Mouse (Mus musculus) neural tube, embryonic 10.5 days (tissue): ENCODE data around the gene Adck2.

ENCODE experiments used
- DNase-seq: peaks from one replicate; pipeline ENCODE4 v3.0.0-alpha.2; 2017; ENCODE audit warnings: low spot score; ENCODE audit errors: extremely low spot score

Gene Adck2

GRCm38 (mm10) chr6:39557723-39558261 lies 15.9 kb upstream of the Adck2 start, which contains the start of gene Dennd2a:
TSS of gene Dennd2a (minus strand) at chr6:39557867.
- DNase-seq = peak; percentile 95

DNA sequence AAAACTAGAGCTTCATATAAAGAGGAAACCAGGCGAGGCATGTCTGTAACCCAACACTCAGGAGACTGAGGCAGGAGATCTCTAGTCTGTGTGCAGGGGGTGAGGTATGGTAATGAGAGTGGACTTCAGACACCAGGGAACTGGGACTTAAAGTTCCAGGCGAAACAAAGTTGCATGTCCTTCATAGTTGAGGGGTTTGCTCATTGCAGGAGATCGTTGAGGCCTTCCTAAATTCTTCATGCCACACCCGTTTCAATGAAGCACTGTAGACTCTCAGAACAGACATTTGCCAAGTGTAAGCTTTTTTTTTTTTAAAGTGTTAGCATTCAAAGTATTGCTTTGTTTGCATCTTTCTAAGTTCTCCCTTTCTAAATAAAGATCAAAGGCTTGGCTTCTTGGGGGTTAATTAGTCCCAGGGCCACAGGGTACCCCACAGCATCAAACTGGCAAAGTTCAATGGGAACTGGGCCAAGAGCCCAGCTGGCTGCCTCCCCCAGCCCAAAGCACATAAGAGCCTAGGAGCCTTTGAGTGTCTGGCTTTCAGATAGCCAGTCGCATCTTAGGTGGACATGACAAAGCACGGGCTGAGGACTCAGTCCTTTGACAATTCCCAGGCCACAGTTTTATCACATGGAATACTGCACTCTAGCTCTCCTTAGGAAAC lies 14.3 kb upstream of the Adck2 start:
- no peak for DNase-seq

GRCm38 (mm10) chr6:39562166-39563015 lies 11.3 kb upstream of the Adck2 start:
- peak; percentile 76 for DNase-seq

DNA sequence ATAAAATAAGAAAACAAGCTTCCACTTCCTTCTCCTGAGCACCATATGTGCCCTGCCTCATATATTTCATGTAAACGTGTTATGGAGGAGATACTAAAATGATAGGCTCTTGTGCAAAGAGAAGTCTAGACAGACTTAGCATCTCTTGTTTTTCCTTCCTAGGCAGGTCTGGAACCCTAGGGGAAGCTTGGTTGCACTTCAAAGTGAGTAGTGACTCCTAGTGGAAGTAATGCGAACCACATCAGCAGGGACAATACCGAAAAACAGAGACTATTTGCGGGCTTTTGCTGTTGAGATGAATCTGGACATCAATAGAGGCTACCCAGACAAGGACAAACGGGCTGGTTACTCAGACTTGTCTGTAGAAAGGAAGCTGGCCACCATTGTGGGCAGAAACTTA lies 6.1 kb upstream of the Adck2 start:
- DNase-seq = no peak

- no peak for DNase-seq
These were observed 3.2 kb upstream of the Adck2 start for GRCm38 (mm10) chr6:39570426-39570825.

DNA sequence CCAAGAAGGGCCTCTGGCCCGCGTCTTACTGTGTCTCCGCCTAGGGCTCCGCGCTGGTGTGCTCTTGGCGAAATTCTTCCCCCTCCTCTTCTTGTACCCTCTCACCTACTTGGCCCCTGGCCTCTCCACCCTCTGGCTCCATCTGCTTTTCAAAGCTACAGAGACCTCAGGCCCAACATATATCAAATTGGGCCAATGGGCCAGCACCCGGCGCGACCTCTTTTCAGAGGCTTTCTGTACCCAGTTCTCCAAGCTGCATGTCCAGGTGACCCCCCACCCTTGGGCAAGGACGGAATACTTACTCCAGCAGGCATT lies 839 bp downstream of the Adck2 start:
- DNase-seq = no peak

DNA sequence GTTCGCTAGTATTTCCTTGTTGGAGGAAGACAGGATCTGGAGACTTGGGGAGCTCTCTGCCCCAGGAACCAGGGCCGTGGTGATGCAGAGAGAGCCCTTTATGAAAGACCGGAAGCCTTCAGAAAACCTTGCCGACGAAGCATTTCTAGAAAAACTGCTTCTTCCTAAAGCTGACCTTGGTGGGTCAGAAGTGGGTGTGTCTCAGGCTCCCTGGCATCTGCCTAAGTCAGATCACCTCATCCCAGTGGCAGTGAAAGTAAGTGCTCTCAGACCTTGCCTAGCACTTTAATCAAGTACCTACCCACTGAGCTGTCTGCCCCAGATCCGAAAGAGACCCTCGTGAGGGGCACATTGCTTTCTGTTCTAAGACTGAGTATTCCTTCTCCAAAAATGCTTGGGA lies 1.3 kb downstream of the Adck2 start:
- no peak for DNase-seq

DNA sequence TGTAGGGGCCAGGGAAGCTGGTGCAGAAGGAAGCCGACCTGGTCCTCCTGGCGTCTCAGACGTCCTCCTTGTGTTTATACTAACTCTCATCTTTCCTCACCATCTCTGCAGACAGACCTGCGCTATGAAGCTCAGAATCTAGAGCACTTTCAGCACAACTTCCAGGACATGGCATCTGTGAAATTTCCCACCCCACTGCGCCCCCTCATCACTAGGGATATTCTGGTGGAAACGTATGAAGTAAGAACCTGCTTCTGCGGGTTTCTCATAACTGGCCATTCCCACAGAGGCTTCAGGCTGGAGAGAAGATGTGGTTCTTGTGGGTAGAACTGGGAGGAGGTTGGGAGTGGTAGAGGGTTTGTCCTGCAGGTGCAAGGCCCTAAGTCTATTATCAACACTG lies 5.9 kb downstream of the Adck2 start:
- DNase-seq = no peak

DNA sequence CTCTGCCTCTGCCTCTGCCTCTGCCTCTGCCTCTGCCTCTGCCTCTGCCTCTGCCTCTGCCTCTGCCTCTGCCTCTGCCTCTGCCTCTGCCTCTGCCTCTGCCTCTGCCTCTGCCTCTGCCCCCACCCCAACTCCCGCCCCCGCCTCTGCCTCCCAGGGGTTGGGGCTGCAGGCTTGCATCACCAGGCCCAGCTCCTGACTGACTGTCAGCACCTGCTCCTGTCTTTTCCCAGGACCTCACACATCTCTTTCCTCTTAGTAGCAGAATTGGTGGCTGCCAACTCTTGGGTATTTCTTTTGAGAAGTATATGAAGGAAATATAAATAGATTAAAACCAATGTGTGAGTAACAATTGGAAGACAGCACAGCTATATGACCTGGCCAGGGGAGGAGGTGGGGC lies 6.9 kb downstream of the Adck2 start:
- no peak for DNase-seq

GRCm38 (mm10) chr6:39581087-39581784 lies 7.6 kb downstream of the Adck2 start:
- no peak for DNase-seq

- DNase-seq = no peak
These were observed 11.8 kb downstream of the Adck2 start, which contains the start of gene Gm42420 for GRCm38 (mm10) chr6:39585517-39585916. TSS of gene Gm42420 (plus strand) at chr6:39585753.

DNA sequence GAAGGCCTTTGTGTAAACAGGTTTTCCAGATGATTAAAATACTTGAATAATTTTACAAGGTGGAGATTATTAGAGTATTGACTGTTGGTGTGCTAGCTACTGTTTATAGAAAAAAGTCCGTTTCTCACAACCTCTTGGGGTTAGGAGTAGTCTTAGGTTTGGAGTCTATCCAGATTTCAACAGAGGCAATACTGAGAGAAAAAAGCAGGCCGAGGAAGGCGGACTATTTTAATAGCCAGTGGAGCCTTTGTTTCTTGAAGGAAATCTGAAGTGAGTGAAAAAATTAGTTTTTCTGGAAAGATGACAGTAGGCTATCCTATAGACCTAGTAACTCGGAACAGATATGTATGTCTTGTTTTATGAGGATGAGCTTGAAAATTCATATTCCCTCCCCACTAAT lies 17.8 kb downstream of the Adck2 start:
- no peak for DNase-seq

DNA sequence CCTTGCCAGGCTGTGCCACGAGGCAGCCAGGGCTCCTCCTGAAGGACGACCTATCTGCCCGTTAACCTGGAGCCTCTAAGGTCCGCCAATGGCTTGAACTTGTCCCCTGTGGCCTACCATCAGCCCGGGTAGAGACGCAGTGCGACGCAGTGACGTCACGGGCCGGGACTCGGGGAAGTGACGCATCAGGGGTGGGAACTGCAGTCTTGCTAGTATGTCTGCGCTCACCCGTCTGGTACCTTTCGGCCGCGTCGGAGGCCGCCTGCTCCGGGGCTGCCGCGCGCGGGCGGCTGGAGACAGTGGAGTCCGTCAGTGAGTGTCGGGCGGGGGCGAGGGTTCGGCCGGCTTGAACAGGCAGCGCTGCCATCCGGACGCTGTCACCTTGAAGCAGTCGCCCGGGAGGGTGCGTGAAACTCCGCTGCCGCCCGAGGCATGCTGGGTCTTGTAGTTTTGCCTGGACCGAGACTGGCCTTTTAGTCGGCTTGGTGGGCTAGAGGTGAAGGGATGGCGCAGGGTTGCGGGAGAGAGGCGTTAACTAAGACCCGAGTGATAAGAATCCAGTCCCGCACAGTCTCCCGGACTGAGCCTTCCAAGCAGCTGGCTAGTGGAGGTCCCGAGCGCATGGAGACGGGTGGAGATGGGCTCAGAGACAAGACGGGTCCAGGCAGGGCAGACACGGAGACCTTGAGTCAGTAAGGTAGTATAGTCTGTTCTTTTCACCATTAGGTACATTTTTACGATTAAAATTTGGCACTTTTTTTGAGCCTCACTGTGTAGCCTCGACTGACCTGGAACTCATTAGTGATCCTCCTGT lies 18.9 kb downstream of the Adck2 start, which contains the start of gene Ndufb2:
TSS of gene Ndufb2 (plus strand) at position 174 of the 814 bp plus-strand sequence.
- peak; percentile 99 for DNase-seq

DNA sequence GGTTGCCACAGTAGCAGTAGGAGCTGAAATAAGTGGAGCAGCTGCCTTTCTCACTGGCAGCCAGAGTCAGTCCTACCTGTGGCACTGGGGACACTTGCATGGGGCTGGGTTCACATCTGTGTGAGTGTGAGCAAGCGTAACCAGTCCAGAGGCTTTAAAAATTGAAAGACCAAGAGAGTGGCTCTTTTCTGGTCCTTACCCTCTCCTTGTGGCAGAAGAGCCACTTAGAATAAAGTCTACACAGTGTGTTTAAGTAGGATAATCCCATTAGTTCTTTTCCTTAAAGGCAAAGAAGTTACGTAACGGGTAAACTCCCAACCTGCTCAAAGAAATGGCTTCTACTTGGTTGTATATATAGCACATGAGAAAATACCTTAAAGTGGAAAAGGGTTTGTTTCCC lies 27.2 kb downstream of the Adck2 start:
- no peak for DNase-seq

- DNase-seq = no peak
These were observed 28.2 kb downstream of the Adck2 start for GRCm38 (mm10) chr6:39601828-39602227.

GRCm38 (mm10) chr6:39604565-39604964 lies 30.9 kb downstream of the Adck2 start:
- DNase-seq = no peak

- no peak for DNase-seq
These were observed 32.4 kb downstream of the Adck2 start for GRCm38 (mm10) chr6:39606056-39606455.

DNA sequence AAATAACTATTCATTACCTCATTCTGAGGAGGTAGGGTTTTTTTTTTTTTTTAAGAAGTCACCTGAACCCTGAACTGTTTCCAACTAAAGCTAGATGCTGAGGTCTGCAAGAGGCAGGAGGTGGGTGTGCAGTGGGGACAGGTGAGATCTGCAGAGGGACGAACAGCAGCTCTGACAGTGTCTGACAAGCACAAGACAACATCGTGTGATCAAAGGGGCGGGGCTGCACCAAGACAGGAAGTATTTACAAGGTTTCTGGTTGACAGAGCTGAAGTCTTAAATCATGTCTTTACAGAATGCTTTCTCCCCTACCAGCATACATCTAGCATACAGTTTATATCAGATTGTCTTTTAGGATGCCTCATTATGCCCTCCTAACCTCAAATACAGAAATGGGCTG lies 33.2 kb downstream of the Adck2 start:
- no peak for DNase-seq

DNA sequence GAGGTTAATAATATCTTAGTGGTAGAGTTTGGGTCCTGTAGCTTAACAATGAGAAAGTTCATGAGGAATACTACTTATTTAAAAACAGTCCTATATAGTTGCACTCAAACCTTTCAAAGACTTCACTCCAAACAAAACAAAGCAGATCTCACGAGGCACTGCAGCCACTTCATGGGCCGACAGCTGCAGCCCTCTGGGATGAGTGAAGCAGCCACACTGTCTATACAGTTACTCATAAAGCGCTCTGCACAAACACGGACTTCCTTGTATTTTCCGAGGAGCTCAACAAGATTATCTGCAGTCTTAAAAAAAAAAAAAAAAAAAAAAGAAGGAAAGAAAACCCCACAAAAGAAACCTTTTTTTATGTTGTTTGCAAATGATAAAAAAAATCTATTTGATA lies 33.7 kb downstream of the Adck2 start:
- no peak for DNase-seq

DNA sequence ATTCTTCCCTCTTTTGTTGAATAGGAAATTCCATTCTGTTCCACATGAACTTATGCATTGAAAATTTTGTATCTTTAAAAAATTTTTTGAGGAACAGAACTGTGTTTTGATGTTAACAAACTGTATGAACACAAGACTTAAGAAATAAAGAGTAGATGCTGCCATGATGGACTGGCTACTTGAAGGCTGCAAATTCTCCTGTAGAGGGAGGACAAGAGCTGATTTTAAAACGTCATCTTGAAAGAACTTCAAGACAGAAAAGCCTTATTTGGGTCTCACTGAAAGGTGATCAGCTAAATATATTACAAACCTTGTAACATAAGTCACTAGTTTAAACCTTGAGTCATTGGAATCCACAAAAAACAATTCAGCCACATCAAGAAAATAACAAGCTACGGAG lies 36.5 kb downstream of the Adck2 start:
- no peak for DNase-seq

GRCm38 (mm10) chr6:39611296-39611695 lies 37.6 kb downstream of the Adck2 start:
- no peak for DNase-seq
